Mouse (Mus musculus) intestine, postnatal 0 days (tissue): ENCODE results near the gene Evl. TPM values are rescaled to one million over a fixed set of nuclear protein-coding genes. Genes with fewer than 3 reads are reported as not detected.
A peak's percentile ranks its signal among the peaks of the same experiment; 100 is the strongest.

Source experiments
- ATAC-seq: fragments of 200-750 bp; cut with Nextera tagmentation; 2 replicates; pipeline ENCODE4 v1.8.0; 2017; ENCODE audit warnings: mild to moderate bottlenecking, moderate TSS enrichment, moderate library complexity
- H3K27ac ChIP-seq: fragments of 300-500 bp; sonication (generic); 2 replicates; pipeline ENCODE4 v1.5.1; 2014; ENCODE audit warnings: mild to moderate bottlenecking, low read depth, low read length, moderate library complexity
- H3K27me3 ChIP-seq: fragments of 300-500 bp; sonication (generic); replicated peaks from 2 replicates; pipeline ENCODE4 v1.6.1; 2014; ENCODE audit warnings: low read length, mixed read lengths; ENCODE audit not compliant: control insufficient read depth, insufficient read depth
- H3K36me3 ChIP-seq: fragments of 300-500 bp; sonication (generic); 2 replicates; pipeline ENCODE4 v1.6.1; 2014; ENCODE audit warnings: mild to moderate bottlenecking, moderate library complexity; ENCODE audit not compliant: control insufficient read depth, insufficient read depth
- H3K4me1 ChIP-seq: fragments of 300-500 bp; sonication (generic); replicated peaks from 2 replicates; pipeline ENCODE4 v1.6.1; 2014; ENCODE audit warnings: antibody characterized with exemption, low read length, mixed read lengths; ENCODE audit not compliant: control insufficient read depth, insufficient read depth
- H3K4me2 ChIP-seq: fragments of 300-500 bp; sonication (generic); replicated peaks from 2 replicates; pipeline ENCODE4 v1.6.1; 2014; ENCODE audit warnings: low read depth, mild to moderate bottlenecking, moderate library complexity
- H3K4me3 ChIP-seq: fragments of 300-500 bp; sonication (generic); 2 replicates; pipeline ENCODE4 v1.5.1; 2014; ENCODE audit warnings: low read depth, low read length
- H3K9ac ChIP-seq: fragments of 300-500 bp; sonication (generic); 2 replicates; pipeline ENCODE4 v1.6.1; 2014; ENCODE audit warnings: mild to moderate bottlenecking, low read depth, low read length
- H3K9me3 ChIP-seq: fragments of 300-500 bp; sonication (generic); 2 replicates; pipeline ENCODE4 v1.6.1; 2016; ENCODE audit warnings: mixed run types; ENCODE audit not compliant: control insufficient read depth
- CTCF ChIP-seq: sonication (generic); IDR thresholded peaks from 2 replicates; pipeline ENCODE4 v1.5.1; 2016; ENCODE audit warnings: low read depth, mild to moderate bottlenecking, control low read depth, antibody characterized with exemption, moderate library complexity
- WGBS: fragments of 180-500 bp; shearing (Covaris S2); extraction: QIAGEN DNeasy Blood & Tissue Kit; methylation state at CpG from one replicate; pipeline ENCODE4 v1.1.7; 2014; 5-methylcytosine and 5-hydroxymethylcytosine counted together
- polyA plus RNA-seq: library from polyadenylated mRNA; unstranded; fragments of >200 nt; fragmentation: Nextera tagmentation; extraction: Ambion mirVana; gene quantifications from 2 replicates; pipeline ENCODE4 v1.2.1, GENCODE M21; 2015

Gene Evl
- polyA plus RNA-seq, 1 experiment from 2014 or later = 20.5 TPM

GRCm38 (mm10) chr12:108678366-108678765 is 123.8 kb downstream of the Evl start:
- WGBS = 47% methylated on average over 4 of the region's 4 CpGs

GRCm38 (mm10) chr12:108680861-108681260 is 126.3 kb downstream of the Evl start:
- Histone ChIP-seq H3K4me2 (no peak overlapping the region), H3K4me1 (no peaks in the 10 kb centered on the region), H3K4me3 (no peak overlapping the region), H3K9ac (no peak overlapping the region), H3K27me3 (no peaks in the 10 kb centered on the region), H3K36me3 (peaks cover 65% of the 10 kb centered on the region), H3K27ac (no peak overlapping the region), H3K9me3 (no peaks in the 10 kb centered on the region)
- ATAC-seq = no peak
- WGBS = 74% methylated on average over 8 of the region's 8 CpGs
- no peak for TF ChIP-seq CTCF

More at GRCm38 (mm10) chr12:108678366-108678765, 123.8 kb downstream of the Evl start:
- Histone ChIP-seq H3K27ac (peak overlapping the region; percentile 17; the same call in 1 of the 2 replicates), H3K4me3 (no peak overlapping the region), H3K4me1 (no peaks in the 10 kb centered on the region), H3K9me3 (no peaks in the 10 kb centered on the region), H3K9ac (no peak overlapping the region), H3K36me3 (peaks cover 54% of the 10 kb centered on the region), H3K4me2 (no peak overlapping the region), H3K27me3 (no peaks in the 10 kb centered on the region)
- TF ChIP-seq CTCF = no peak
- ATAC-seq = no peak

- Histone ChIP-seq H3K4me3 (no peak overlapping the region), H3K36me3 (peaks cover 70% of the 10 kb centered on the region)
Observed at GRCm38 (mm10) chr12:108682240-108683023, 127.9 kb downstream of the Evl start.

GRCm38 (mm10) chr12:108686463-108686862 is 131.9 kb downstream of the Evl start:
- H3K4me2 ChIP-seq = no peak overlapping the region
- 58% methylated on average over 6 of the region's 6 CpGs for WGBS
- no peaks in the 10 kb centered on the region for H3K9me3 ChIP-seq
- no peak for TF ChIP-seq CTCF
- H3K36me3 ChIP-seq = peaks cover 61% of the 10 kb centered on the region
- no peak for ATAC-seq
- H3K4me3 ChIP-seq = no peak overlapping the region
- no peaks in the 10 kb centered on the region for H3K27me3 ChIP-seq
- H3K9ac ChIP-seq = no peak overlapping the region
- peaks cover 12% of the 10 kb centered on the region for H3K4me1 ChIP-seq
- H3K27ac ChIP-seq = peak overlapping the region; percentile 42

More at GRCm38 (mm10) chr12:108682240-108683023, 127.9 kb downstream of the Evl start:
- no peak overlapping the region for H3K9ac ChIP-seq
- no peak overlapping the region for H3K27ac ChIP-seq
- TF ChIP-seq CTCF = no peak
- no peak for ATAC-seq
- WGBS = 88% methylated on average over 13 of the region's 13 CpGs
- no peaks in the 10 kb centered on the region for H3K9me3 ChIP-seq
- no peaks in the 10 kb centered on the region for H3K27me3 ChIP-seq
- H3K4me2 ChIP-seq = no peak overlapping the region
- H3K4me1 ChIP-seq = no peaks in the 10 kb centered on the region

- Histone ChIP-seq H3K9ac (no peak overlapping the region), H3K27ac (peak overlapping the region; percentile 42), H3K36me3 (peaks cover 59% of the 10 kb centered on the region), H3K4me2 (no peak overlapping the region), H3K4me3 (no peak overlapping the region), H3K4me1 (peaks cover 12% of the 10 kb centered on the region), H3K27me3 (no peaks in the 10 kb centered on the region), H3K9me3 (no peaks in the 10 kb centered on the region)
- 35% methylated on average over 6 of the region's 6 CpGs for WGBS
- ATAC-seq = no peak
- peak; percentile 68 for TF ChIP-seq CTCF
Observed at GRCm38 (mm10) chr12:108686926-108687325, 132.4 kb downstream of the Evl start.

GRCm38 (mm10) chr12:108689167-108689566 is 134.6 kb downstream of the Evl start:
- ATAC-seq = peak; percentile 94
- Histone ChIP-seq H3K27ac (peak overlapping the region; percentile 90), H3K4me2 (no peak overlapping the region; the same call in 1 of the 2 replicates), H3K27me3 (no peaks in the 10 kb centered on the region), H3K36me3 (peaks cover 47% of the 10 kb centered on the region), H3K4me1 (peaks cover 12% of the 10 kb centered on the region), H3K9ac (no peak overlapping the region), H3K9me3 (no peaks in the 10 kb centered on the region), H3K4me3 (no peak overlapping the region)
- TF ChIP-seq CTCF = peak; percentile 86
- WGBS = 41% methylated on average over 9 of the region's 9 CpGs
